Mouse (Mus musculus) heart, postnatal 25 days (tissue): Measurements from ENCODE around the gene Tmem95. TPM values are rescaled to one million over a fixed set of nuclear protein-coding genes. Genes with fewer than 3 reads are reported as not detected.
"Not testable (repeated sequence)": the region's sequence is repeated elsewhere in the genome, so short reads cannot be mapped to it uniquely, and the experiment has no call there.

Source experiments
- DNase-seq: peaks from one replicate; pipeline ENCODE4 v3.0.0; 2022; ENCODE audit warnings: low spot score
- intact Hi-C: fragments of 180-260 bp; cut with DNase I; formaldehyde crosslinking; loops from one replicate; pipeline ENCODE4 v1.15.1; 2025
- total RNA-seq, 2 experiments: library from RNA; stranded (reverse); gene quantifications; 2 replicates each; pipeline ENCODE4 v1.2.3; 2021

Gene Tmem95
- total RNA-seq, 2 experiments from 2014 or later, result not detected

- intact Hi-C loops, result loop anchor here (2.0 kb wide), 1 partner anchor 16 kb away; no protein-coding TSS in a partner anchor
These were observed 5.2 kb upstream of the Tmem95 start for GRCm38 (mm10) chr11:69883066-69883465.

GRCm38 (mm10) chr11:69881787-69882670, 4.2 kb upstream of the Tmem95 start:
- intact Hi-C loops, result loop anchor here (2.0 kb wide), 2 partner anchors 17 to 37 kb away; no protein-coding TSS in a partner anchor
- no peak for DNase-seq

More at GRCm38 (mm10) chr11:69883066-69883465, 5.2 kb upstream of the Tmem95 start:
- DNase-seq, result no peak

GRCm38 (mm10) chr11:69880853-69881603, 3.2 kb upstream of the Tmem95 start, which contains the start of gene Kctd11:
Kctd11 (minus strand) TSS chr11:69881406.
- peak; percentile 95 for DNase-seq
- intact Hi-C loops, result loop anchor here (2.0 kb wide), 1 partner anchor 38 kb away; no protein-coding TSS in a partner anchor

- DNase-seq, result no peak
- intact Hi-C loops, result loop anchor here (2.0 kb wide), 1 partner anchor 38 kb away; no protein-coding TSS in a partner anchor
These were observed 2.7 kb upstream of the Tmem95 start for GRCm38 (mm10) chr11:69880506-69880852.

GRCm38 (mm10) chr11:69879711-69880110, 1.9 kb upstream of the Tmem95 start:
- DNase-seq, result no peak
- intact Hi-C loops, result loop anchor here (2.0 to 10.0 kb wide), 4 partner anchors 39 to 225 kb away; partner anchors contain the start of genes Senp3, Sox15 and Tnfsf13

GRCm38 (mm10) chr11:69878952-69879351, 1.1 kb upstream of the Tmem95 start:
- DNase-seq, result no peak
- intact Hi-C loops, result loop anchor here (2.0 to 10.0 kb wide), 3 partner anchors 72 to 224 kb away; partner anchors contain the start of genes Senp3, Sox15 and Tnfsf13

- DNase-seq, result no peak
- intact Hi-C loops, result loop anchor here (2.0 to 10.0 kb wide), 3 partner anchors 72 to 224 kb away; partner anchors contain the start of genes Senp3, Sox15 and Tnfsf13
These were observed 581 bp upstream of the Tmem95 start for GRCm38 (mm10) chr11:69878399-69878798.

GRCm38 (mm10) chr11:69876867-69877266, 951 bp downstream of the Tmem95 start:
- intact Hi-C loops, result loop anchor here (2.0 to 10.0 kb wide), 6 partner anchors 22 to 222 kb away; partner anchors contain the start of genes Senp3, Sox15 and Tnfsf13
- DNase-seq, result peak; percentile 78

- intact Hi-C loops, result loop anchor here (2.0 to 10.0 kb wide), 6 partner anchors 21 to 221 kb away; partner anchors contain the start of genes Senp3, Sox15 and Tnfsf13
- peak; percentile 72 for DNase-seq
These were observed 1.6 kb downstream of the Tmem95 start for GRCm38 (mm10) chr11:69876186-69876585.

- DNase-seq, result no peak
- intact Hi-C loops, result loop anchor here (10.0 kb wide), 2 partner anchors 188 to 218 kb away; partner anchors contain the start of genes Senp3, Sox15 and Tnfsf13
These were observed 5.4 kb downstream of the Tmem95 start for GRCm38 (mm10) chr11:69872451-69872850.

- DNase-seq, result no peak
- intact Hi-C loops, result loop anchor here (10.0 kb wide), 2 partner anchors 187 to 217 kb away; partner anchors contain the start of genes Senp3, Sox15 and Tnfsf13
These were observed 6.0 kb downstream of the Tmem95 start for GRCm38 (mm10) chr11:69871822-69872221.

GRCm38 (mm10) chr11:69870289-69871069, 7.3 kb downstream of the Tmem95 start:
- no peak for DNase-seq
- intact Hi-C loops, result loop anchor here (10.0 kb wide), 2 partner anchors 186 to 216 kb away; partner anchors contain the start of genes Senp3, Sox15 and Tnfsf13

- intact Hi-C loops, result no loop called here
- no peak for DNase-seq
These were observed 10.5 kb downstream of the Tmem95 start for GRCm38 (mm10) chr11:69867335-69867734.

- intact Hi-C loops, result no loop called here
- no peak for DNase-seq
These were observed 12.3 kb downstream of the Tmem95 start for GRCm38 (mm10) chr11:69865561-69865960.

- DNase-seq, result no peak
- intact Hi-C loops, result no loop called here
These were observed 13.5 kb downstream of the Tmem95 start for GRCm38 (mm10) chr11:69864138-69864860.

- DNase-seq, intact Hi-C loops: not testable (repeated sequence)
These were observed 14.1 kb downstream of the Tmem95 start for GRCm38 (mm10) chr11:69863729-69864128.

GRCm38 (mm10) chr11:69858113-69858998, 19.5 kb downstream of the Tmem95 start, which contains the start of gene Tnk1:
Tnk1 (minus strand) TSS chr11:69858730.
- intact Hi-C loops, result no loop called here
- no peak for DNase-seq
